In the genomic region with DNA sequence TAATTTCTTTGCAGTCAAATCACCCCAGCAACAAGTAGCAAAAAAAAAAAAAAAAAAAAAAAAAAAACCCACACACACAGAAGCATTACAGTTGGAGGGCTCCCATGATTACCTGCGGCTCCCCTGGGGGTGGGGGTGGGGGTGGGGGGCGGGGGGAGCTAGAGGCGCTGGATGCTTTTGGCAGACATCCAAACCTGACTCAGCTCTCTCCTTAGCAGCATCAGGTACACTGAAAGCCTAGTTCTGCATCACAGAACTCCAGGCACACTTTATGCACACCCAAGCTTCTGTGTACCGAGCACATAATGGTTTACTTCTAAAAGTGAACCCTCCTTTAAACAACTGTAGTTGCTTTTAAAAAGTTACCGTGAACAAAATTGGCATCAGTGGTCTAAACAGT, we compare ENCODE assay signal across 16 mouse cellular contexts. TPM values are rescaled to one million over a fixed set of nuclear protein-coding genes. Genes with fewer than 3 reads are reported as not detected.
DNase-seq lines count a peak whose midpoint lies in the region; ATAC-seq and TF ChIP-seq lines count a peak whose summit lies in the region.
"Had no signal": no experiment of that assay in that cellular context is flagged by ENCODE, and none has a peak within 500 bp of the region (broad histone marks: within the 10 kb centered on the region; RNA-seq: fewer than 3 reads in every experiment).

No protein-coding gene starts in this region.

- no peaks in the 10 kb centered on the region for H3K9me3 ChIP-seq in forebrain, embryonic 12.5 days
- H3K9me3 ChIP-seq in forebrain, embryonic 10.5 days: no peaks in the 10 kb centered on the region
- H3K9me3 ChIP-seq in midbrain, embryonic 14.5 days (ENCODE audit: control insufficient read depth, low read length): no peaks in the 10 kb centered on the region
- H3K9me3 ChIP-seq in midbrain, embryonic 11.5 days (ENCODE audit: control insufficient read depth, low read length): no peaks in the 10 kb centered on the region
- no peaks in the 10 kb centered on the region for H3K9me3 ChIP-seq in limb, embryonic 14.5 days (ENCODE audit: control insufficient read depth, low read length)
- H3K9me3 ChIP-seq: heart, embryonic 13.5 days; liver, embryonic 12.5 days had no signal

- H3K9ac ChIP-seq in forebrain, embryonic 12.5 days: no peak overlapping the region
- H3K9ac ChIP-seq in midbrain, embryonic 14.5 days (replicated peaks; ENCODE audit: low read length): no peak overlapping the region
- no peak overlapping the region for H3K9ac ChIP-seq in midbrain, embryonic 11.5 days (ENCODE audit: low read length)
- H3K9ac ChIP-seq in limb, embryonic 14.5 days (ENCODE audit: low read depth, low read length, severe bottlenecking): no peak overlapping the region
- H3K9ac ChIP-seq: heart, embryonic 13.5 days; liver, embryonic 12.5 days had no signal

- no peak overlapping the region for H3K4me3 ChIP-seq in forebrain, embryonic 12.5 days (replicated peaks)
- no peak overlapping the region for H3K4me3 ChIP-seq in forebrain, embryonic 10.5 days
- no peak overlapping the region for H3K4me3 ChIP-seq in midbrain, embryonic 14.5 days (replicated peaks; ENCODE audit: low read depth, low read length)
- H3K4me3 ChIP-seq in midbrain, embryonic 11.5 days (ENCODE audit: low read depth, low read length): no peak overlapping the region
- no peak overlapping the region for H3K4me3 ChIP-seq in limb, embryonic 14.5 days (replicated peaks; ENCODE audit: low read length)
- H3K4me3 ChIP-seq: heart, embryonic 13.5 days; liver, embryonic 12.5 days had no signal

- H3K4me2 ChIP-seq in forebrain, embryonic 12.5 days: no peak overlapping the region
- H3K4me2 ChIP-seq in midbrain, embryonic 14.5 days (ENCODE audit: low read length): peak overlapping the region; percentile 27
- no peak overlapping the region for H3K4me2 ChIP-seq in midbrain, embryonic 11.5 days
- H3K4me2 ChIP-seq in limb, embryonic 14.5 days (replicated peaks; ENCODE audit: low read depth, low read length, severe bottlenecking): peak overlapping the region; percentile 16; the same call in 1 of the 2 replicates
- H3K4me2 ChIP-seq: heart, embryonic 13.5 days; liver, embryonic 12.5 days had no signal

- WGBS in forebrain, embryonic 12.5 days: 24% methylated on average over 5 of the region's 5 CpGs
- 44% methylated on average over 5 of the region's 5 CpGs for WGBS in forebrain, embryonic 10.5 days
- WGBS in midbrain, embryonic 14.5 days: 32% methylated on average over 5 of the region's 5 CpGs
- 40% methylated on average over 5 of the region's 5 CpGs for WGBS in midbrain, embryonic 11.5 days
- 20% methylated on average over 5 of the region's 5 CpGs for WGBS in limb, embryonic 14.5 days

- TF ChIP-seq POLR2A in limb, embryonic 14.5 days (IDR thresholded peaks at IDR 0.05; ENCODE audit: borderline replicate concordance, extremely low read depth, insufficient read depth, insufficient read length): no peak

- peak; percentile 3; the same call in 1 of the 2 replicates for ATAC-seq in forebrain, embryonic 12.5 days (ENCODE audit: low FRiP score)
- ATAC-seq in midbrain, embryonic 14.5 days (ENCODE audit: low FRiP score, low TSS enrichment): no peak
- ATAC-seq in midbrain, embryonic 11.5 days (ENCODE audit: low FRiP score): no peak
- no peak for ATAC-seq in limb, embryonic 14.5 days (ENCODE audit: low FRiP score, low read depth)
- ATAC-seq in megakaryocyte progenitor cell, adult 5-6 weeks (replicated peaks; ENCODE audit: poor library complexity): no peak
- ATAC-seq: liver, embryonic 12.5 days had no signal

- no peak overlapping the region for H3K27ac ChIP-seq in forebrain, embryonic 12.5 days
- H3K27ac ChIP-seq in forebrain, embryonic 10.5 days: no peak overlapping the region
- no peak overlapping the region for H3K27ac ChIP-seq in midbrain, embryonic 14.5 days (replicated peaks; ENCODE audit: low read depth, low read length)
- no peak overlapping the region for H3K27ac ChIP-seq in midbrain, embryonic 11.5 days (ENCODE audit: low read depth, low read length)
- no peak overlapping the region for H3K27ac ChIP-seq in limb, embryonic 14.5 days (replicated peaks; ENCODE audit: low read depth, low read length)
- H3K27ac ChIP-seq: heart, embryonic 13.5 days; liver, embryonic 12.5 days had no signal

- H3K4me1 ChIP-seq in forebrain, embryonic 12.5 days: peaks cover 13% of the 10 kb centered on the region
- peaks cover 11% of the 10 kb centered on the region for H3K4me1 ChIP-seq in forebrain, embryonic 10.5 days
- no peaks in the 10 kb centered on the region for H3K4me1 ChIP-seq in midbrain, embryonic 14.5 days (ENCODE audit: control insufficient read depth, insufficient read depth, low read length)
- peaks cover 2% of the 10 kb centered on the region; the same call in 1 of the 2 replicates for H3K4me1 ChIP-seq in midbrain, embryonic 11.5 days (ENCODE audit: control insufficient read depth, insufficient read depth, low read length)
- no peaks in the 10 kb centered on the region; the same call in 1 of the 2 replicates for H3K4me1 ChIP-seq in limb, embryonic 14.5 days (ENCODE audit: control insufficient read depth, insufficient read depth, low read length)
- H3K4me1 ChIP-seq: liver, embryonic 12.5 days had no signal

- no peaks in the 10 kb centered on the region for H3K27me3 ChIP-seq in forebrain, embryonic 12.5 days
- H3K27me3 ChIP-seq in forebrain, embryonic 10.5 days (ENCODE audit: poor library complexity, severe bottlenecking): peaks cover 25% of the 10 kb centered on the region
- H3K27me3 ChIP-seq in midbrain, embryonic 14.5 days (ENCODE audit: control insufficient read depth, insufficient read depth, low read length): no peaks in the 10 kb centered on the region
- H3K27me3 ChIP-seq in midbrain, embryonic 11.5 days (ENCODE audit: control insufficient read depth, insufficient read depth, low read length): no peaks in the 10 kb centered on the region
- H3K27me3 ChIP-seq in limb, embryonic 14.5 days (ENCODE audit: control insufficient read depth, insufficient read depth, low read length): peaks cover 10% of the 10 kb centered on the region; the same call in 1 of the 2 replicates

- no peaks in the 10 kb centered on the region for H3K36me3 ChIP-seq in forebrain, embryonic 12.5 days (replicated peaks)
- no peaks in the 10 kb centered on the region for H3K36me3 ChIP-seq in forebrain, embryonic 10.5 days (replicated peaks)
- H3K36me3 ChIP-seq in midbrain, embryonic 14.5 days (ENCODE audit: control insufficient read depth, insufficient read depth, low read length): no peaks in the 10 kb centered on the region
- no peaks in the 10 kb centered on the region for H3K36me3 ChIP-seq in midbrain, embryonic 11.5 days (ENCODE audit: control insufficient read depth, insufficient read depth, low read length)
- no peaks in the 10 kb centered on the region for H3K36me3 ChIP-seq in limb, embryonic 14.5 days (ENCODE audit: control insufficient read depth, insufficient read depth, low read length)
- H3K36me3 ChIP-seq: heart, embryonic 13.5 days; liver, embryonic 12.5 days had no signal

- no peak for DNase-seq in forebrain, embryonic 10.5 days (ENCODE audit: extremely low spot score, low spot score)
- DNase-seq in midbrain, embryonic 14.5 days: peak; percentile 68
- DNase-seq in midbrain, embryonic 11.5 days (ENCODE audit: low spot score, missing footprints): no peak
- DNase-seq in limb, embryonic 14.5 days (ENCODE audit: low spot score): peak; percentile 49
- DNase-seq in urinary bladder, postnatal 14 days (ENCODE audit: low spot score): no peak
- DNase-seq in natural killer cell, adult 2 months (ENCODE audit: low spot score in 2 of 2): no peak
- DNase-seq: cerebellum, adult 11-12 months; embryo, embryonic 11 days; gastrocnemius, postnatal 36 days; kidney, postnatal 36 days; lung, postnatal 36 days; right cerebral cortex, adult 18-20 months had no signal

RNA-seq across cellular contexts. Expression of gene Scn9a, which starts 2.0 kb away (rescaled TPM):
- 1.9 and 2.5 TPM in 2 replicates for polyA plus RNA-seq in forebrain, embryonic 12.5 days (2016; fragmentation: Nextera tagmentation; extraction: Ambion mirVana)
- polyA plus RNA-seq in forebrain, embryonic 10.5 days (2016; fragmentation: Nextera tagmentation; extraction: Ambion mirVana): 0.37 and 0.53 TPM in 2 replicates
- polyA plus RNA-seq in midbrain, embryonic 14.5 days (2014; fragmentation: Nextera tagmentation; extraction: Ambion mirVana): 8.5 and 12.7 TPM in 2 replicates
- 2.0 and 2.2 TPM in 2 replicates for polyA plus RNA-seq in midbrain, embryonic 11.5 days (2014; fragmentation: Nextera tagmentation; extraction: Ambion mirVana)
- 0.33 and 0.35 TPM in 2 replicates for polyA plus RNA-seq in limb, embryonic 14.5 days (2012; rRNA removed)
- polyA plus RNA-seq in limb, embryonic 14.5 days (2014; fragmentation: Nextera tagmentation; extraction: Ambion mirVana): 0.12 and 0.29 TPM in 2 replicates
- total RNA-seq in megakaryocyte progenitor cell, adult 5-6 weeks (2015): not detected in 2 replicates
- not detected in 2 replicates for total RNA-seq in megakaryocyte progenitor cell, adult 5-6 weeks (2017)
- total RNA-seq: gastrocnemius, postnatal 36 days had no signal
- polyA plus RNA-seq: liver, embryonic 12.5 days had no signal

Comparison
In these comparisons a context has a peak if more than half of its experiments do, and no peak if none do; other contexts are left out.
1. H3K4me2 ChIP-seq: peak in midbrain, embryonic 14.5 days (single experiment) and limb, embryonic 14.5 days (single experiment); none in forebrain, embryonic 12.5 days (single experiment) and midbrain, embryonic 11.5 days (single experiment).
2. DNase-seq: peak in midbrain, embryonic 14.5 days (single experiment) and limb, embryonic 14.5 days (single experiment); none in forebrain, embryonic 10.5 days (single experiment), midbrain, embryonic 11.5 days (single experiment), urinary bladder, postnatal 14 days (single experiment) and natural killer cell, adult 2 months (0 of 2).